ENCODE assay signal across 8 mouse cellular contexts in genomic region chr4:106678442-106679118, GRCm38 (mm10). TPM values are rescaled to one million over a fixed set of nuclear protein-coding genes. Genes with fewer than 3 reads are reported as not detected.
DNase-seq lines count a peak whose midpoint lies in the region; ATAC-seq lines count a peak whose summit lies in the region.

Gene Ttc4 (minus strand): TSS chr4:106678944.

- peak; percentile 99 for ATAC-seq in intestine, embryonic 14.5 days (replicated peaks; ENCODE audit: low FRiP score, low TSS enrichment, low read depth)

- peaks cover 36% of the 10 kb centered on the region for H3K36me3 ChIP-seq in intestine, embryonic 14.5 days (ENCODE audit: control insufficient read depth, insufficient read depth, low read length)

- peak within 1 kb of the TSS; percentile 79 for H3K9ac ChIP-seq in intestine, embryonic 14.5 days (ENCODE audit: low read length)

- under 1% methylated on average over 43 of the region's 43 CpGs for WGBS in intestine, embryonic 14.5 days

- DNase-seq in adrenal gland, adult 18-20 months (ENCODE audit: low spot score in 2 of 2) = peak; percentile 87 to 90
- DNase-seq in embryo, embryonic 11 days = peak; percentile 96
- DNase-seq in gastrocnemius, postnatal 25 days = peak; percentile 86
- peak; percentile 97 for DNase-seq in intestine, embryonic 14.5 days (ENCODE audit: low spot score)
- peak; percentile 83 to 90 for DNase-seq in left cerebral cortex, postnatal 14 days (ENCODE audit: low spot score in 2 of 2)
- peak; percentile 95 for DNase-seq in mesoderm, embryonic 11.5 days (ENCODE audit: low read depth, low spot score)
- peak; percentile 73 to 76 for DNase-seq in right cerebral cortex, postnatal 36 days (ENCODE audit: low spot score in 2 of 2)
- peak; percentile 92 for DNase-seq in yolk sac, embryonic 10.5 days (ENCODE audit: low spot score)

- H3K9me3 ChIP-seq in intestine, embryonic 14.5 days (ENCODE audit: control insufficient read depth, low read length) = no peaks in the 10 kb centered on the region

- peak within 1 kb of the TSS; percentile 88 for H3K4me3 ChIP-seq in intestine, embryonic 14.5 days (ENCODE audit: low read depth, low read length)

- peak within 1 kb of the TSS; percentile 89 for H3K4me2 ChIP-seq in intestine, embryonic 14.5 days (ENCODE audit: low read length)

- H3K27me3 ChIP-seq in intestine, embryonic 14.5 days (replicated peaks; ENCODE audit: control insufficient read depth, insufficient read depth, low read length) = no peaks in the 10 kb centered on the region

- H3K4me1 ChIP-seq in intestine, embryonic 14.5 days (replicated peaks; ENCODE audit: control insufficient read depth, insufficient read depth, low read length) = peaks cover 7% of the 10 kb centered on the region

- peak within 1 kb of the TSS; percentile 54 for H3K27ac ChIP-seq in intestine, embryonic 14.5 days (ENCODE audit: low read depth)

- intact Hi-C loops in left cerebral cortex, postnatal 14 days (cut with DNase I) = no loop called here

RNA-seq across cellular contexts. Expression of gene Ttc4, which starts in this region (rescaled TPM):
- 10 to 100 TPM; 21.9 to 22.1 TPM for total RNA-seq in adrenal gland, adult 18-20 months (2021)
- 10 to 100 TPM; 24.7 to 28.6 TPM for total RNA-seq in gastrocnemius, postnatal 25 days (2021)
- 82.0 and 83.1 TPM in 2 replicates for polyA plus RNA-seq in intestine, embryonic 14.5 days (2014; fragmentation: Nextera tagmentation; extraction: Ambion mirVana)
- 10 to 100 TPM; 41.2 to 43.7 TPM for total RNA-seq in left cerebral cortex, postnatal 14 days (2021)

Comparison
In these comparisons a context has a peak if more than half of its experiments do, and no peak if none do; other contexts are left out.
1. Peak in every context shown above with its lines: DNase-seq, ATAC-seq, H3K4me3 ChIP-seq and H3K27ac ChIP-seq.